Mouse (Mus musculus) thymus, postnatal 25 days (tissue): ENCODE measurements around the gene Ctcf.

Experiments used
- DNase-seq: peaks from one replicate; pipeline ENCODE4 v3.0.0; 2022

Gene Ctcf

DNA sequence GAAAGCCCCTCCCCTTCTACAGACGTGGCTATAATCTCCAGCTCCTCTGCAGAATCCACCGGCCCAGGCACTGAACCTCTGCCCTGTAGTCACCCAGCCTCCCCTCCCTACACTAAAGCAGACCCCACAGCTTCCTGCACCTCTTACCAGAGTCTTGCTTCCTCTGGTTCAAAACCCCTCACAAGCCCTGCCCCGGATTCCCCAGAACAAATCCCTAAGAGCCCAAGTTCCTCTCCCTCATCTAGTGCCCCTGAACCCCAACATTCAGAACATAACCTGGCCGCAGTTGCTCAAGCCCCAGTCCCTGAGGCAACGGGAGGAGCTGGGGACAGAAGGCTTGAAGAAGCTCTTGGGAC is 18.1 kb upstream of the Ctcf start:
- no peak for DNase-seq

DNA sequence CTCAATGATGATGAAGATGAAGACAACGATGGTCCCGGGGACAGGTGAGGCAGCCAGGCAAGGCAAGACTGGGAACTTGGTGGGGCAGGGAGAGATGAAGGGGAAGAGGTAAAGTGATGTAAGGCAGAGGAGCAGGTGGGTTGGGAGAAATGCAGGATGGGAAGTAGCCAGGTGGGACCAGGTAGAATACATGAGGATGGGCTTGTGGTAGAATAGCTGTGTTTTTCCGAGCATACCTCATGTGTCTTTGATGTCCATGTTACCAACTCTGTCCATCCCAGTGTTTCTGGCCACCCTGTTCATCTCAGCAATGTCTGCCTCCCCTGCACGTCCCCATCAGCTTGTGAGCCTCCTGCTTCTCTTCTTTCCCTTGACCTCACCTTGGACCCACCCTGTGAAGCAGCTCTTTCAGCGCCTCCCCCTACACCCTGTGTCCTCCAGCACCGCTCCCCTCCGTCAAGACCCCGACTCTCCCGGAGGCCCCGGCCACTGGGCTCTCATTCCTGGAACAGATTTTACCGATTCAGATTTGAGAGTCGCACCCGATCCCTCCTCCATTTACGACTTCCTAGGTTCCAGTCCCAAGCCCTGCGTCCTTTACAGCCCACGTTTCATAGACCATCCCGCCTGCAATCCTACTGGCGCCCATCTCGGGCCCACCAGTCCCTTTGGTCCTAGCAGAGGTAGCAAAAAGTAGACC is 17.3 kb upstream of the Ctcf start:
- DNase-seq = no peak

DNA sequence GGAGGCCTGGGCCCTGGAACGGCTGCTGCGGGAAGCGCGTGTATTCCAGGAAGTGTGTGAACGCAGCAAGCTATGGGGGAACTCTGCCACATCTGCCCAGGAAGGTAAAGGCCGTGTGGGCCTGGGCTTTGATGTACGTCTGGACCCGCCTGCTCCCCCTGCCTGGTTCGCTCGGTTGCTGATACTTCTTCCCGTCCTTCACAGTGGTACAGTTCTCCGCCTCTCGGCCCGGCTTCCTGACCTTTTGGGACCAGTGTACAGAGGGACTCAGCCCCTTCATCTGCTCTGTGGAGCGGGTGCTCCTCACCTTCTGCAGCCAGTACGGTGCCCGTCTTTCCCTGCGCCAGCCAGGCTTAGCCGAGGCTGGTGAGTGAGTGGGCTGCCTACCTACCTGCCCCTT is 16.2 kb upstream of the Ctcf start:
- DNase-seq = peak; percentile 17

DNA sequence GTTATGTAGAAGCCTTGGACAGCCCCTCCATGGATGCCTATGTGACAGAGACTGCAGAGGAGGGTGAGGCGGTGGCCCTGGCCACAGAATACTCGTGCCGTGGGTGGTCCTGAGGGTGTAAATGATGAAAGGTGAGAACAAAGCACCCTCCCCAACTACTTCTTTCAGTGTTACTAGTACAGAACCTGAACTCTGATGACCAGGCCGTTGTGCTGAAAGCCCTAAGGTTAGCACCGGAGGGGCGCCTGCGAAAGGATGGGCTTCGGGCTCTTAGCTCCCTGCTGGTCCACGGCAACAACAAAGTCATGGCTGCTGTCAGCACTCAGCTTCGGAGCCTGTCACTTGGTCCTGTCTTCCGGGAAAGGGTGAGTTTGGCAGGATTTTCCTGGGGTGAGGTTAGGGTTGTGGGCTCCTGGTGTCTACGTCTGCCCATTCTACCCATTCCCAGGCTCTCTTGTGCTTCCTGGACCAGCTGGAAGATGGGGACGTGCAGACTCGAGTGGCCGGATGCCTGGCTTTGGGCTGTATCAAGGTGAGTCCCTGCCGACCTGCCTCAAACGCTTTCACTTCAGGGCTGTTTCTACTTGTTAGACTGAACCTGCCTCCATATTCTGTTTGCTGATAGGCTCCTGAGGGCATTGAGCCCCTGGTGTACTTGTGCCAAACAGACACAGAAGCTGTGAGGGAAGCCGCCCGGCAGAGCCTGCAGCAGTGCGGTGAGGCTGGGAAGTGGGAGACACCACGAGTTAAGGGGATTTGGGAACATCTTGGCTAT is 15.2 kb upstream of the Ctcf start:
- peak; percentile 30 for DNase-seq

DNA sequence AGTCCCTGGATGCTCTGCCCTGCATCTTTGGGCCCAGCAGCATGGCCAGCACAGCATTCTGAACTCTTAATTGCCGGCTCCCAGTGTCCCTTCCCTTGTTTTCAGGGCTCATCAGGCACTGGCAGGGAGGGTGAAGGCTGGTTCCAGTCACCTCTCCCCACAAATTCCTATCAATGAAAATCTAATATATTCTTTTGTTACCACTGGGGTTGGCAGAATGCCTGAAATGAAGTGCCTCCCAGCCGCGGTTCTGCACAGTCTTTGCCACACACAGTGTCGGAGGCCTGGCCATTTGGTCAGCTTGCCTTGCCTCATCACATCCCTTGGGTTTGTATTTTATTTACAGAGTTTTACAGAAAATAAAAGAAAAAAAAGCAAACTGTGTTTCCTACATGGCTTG is 14.5 kb upstream of the Ctcf start:
- DNase-seq = no peak

DNA sequence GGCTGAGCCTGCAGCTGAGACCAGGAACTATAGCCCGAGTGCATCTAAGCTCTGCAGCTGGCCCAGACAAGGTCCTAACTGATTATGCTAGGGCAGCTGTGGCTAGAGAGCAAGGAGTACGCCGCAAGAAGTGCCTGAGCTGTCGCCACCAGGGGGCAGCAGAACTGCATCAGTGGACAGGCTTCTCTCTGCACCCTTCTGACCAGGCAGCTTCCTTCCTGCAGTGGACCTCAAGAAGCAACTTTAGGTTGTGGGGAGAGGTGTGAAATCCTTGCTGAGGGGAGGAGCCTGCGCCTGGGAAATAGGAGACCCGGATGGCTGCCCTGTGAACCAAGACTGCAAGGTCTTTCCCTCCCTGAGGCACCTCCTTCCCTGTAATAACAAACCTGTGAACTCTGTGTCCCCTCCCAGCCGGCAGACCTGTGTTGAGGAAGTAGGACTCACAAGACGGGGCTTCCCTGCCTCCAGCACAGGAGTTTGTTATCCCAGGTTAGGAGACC is 13.9 kb upstream of the Ctcf start:
- peak; percentile 98 for DNase-seq

DNA sequence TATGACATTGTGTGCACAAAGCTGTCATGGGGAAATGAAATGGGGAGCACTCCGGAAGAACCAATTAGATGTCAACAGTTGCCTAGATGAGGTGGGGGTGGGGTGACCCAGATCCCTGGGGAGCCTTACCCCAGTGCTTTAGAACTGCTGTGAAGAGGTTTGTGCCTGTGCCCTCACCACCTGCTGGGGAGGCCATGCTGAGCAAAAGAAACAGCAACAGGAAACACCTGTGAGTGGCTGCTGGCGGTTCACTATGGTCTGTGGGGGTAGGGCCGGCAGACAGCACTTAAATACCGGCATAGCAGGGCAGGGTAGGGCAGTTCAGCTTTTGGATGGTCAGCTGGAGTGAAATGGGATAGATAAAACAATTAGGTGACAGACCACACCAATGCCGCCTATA is 13.2 kb upstream of the Ctcf start:
- peak; percentile 90 for DNase-seq

DNA sequence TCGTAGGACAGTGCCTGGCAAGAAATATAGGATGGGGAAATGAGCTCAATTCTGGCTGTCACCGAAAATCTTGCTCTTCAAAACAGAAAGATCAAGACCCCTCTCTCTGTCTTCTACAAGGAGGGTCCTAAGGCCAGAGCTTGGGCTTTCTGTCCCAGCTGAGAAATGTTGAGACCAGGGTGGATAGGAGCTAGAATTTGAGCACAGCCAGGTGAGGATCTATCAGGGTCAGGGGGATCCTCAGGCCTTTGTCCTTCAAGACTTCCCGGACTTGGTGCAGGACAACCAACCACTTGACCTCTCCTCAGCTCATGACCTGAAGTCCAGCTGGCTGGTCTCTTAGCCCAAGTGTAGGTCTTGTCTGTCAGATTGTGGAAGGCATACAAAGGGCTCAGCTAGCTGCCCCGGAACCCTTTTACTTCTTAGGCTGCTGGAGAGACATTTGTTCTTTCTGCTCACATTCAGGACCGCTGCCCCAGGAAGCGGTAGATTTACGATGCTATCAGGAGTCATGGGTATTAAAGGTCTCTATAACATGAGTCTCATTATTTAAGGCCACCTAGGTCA is 12.6 kb upstream of the Ctcf start:
- peak; percentile 59 for DNase-seq

DNA sequence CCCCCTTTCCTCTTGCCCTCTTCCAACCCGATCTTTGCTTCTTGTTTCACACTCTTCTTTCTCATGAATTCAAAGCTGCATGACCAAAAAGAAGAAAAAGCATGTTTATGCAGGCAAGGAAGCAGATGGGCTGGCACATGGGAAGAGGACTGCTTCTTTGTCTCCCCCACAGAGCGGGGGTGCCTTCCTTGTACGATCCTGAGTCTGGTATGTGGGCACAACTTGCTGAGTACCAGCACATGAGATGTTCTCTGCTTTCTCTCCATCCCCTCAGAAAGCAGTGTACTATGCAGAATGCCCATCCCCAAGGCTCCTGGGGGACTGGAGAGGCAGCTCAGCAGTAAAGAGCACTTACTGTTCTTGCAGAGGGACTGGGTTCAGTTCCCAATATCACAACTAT is 12.0 kb upstream of the Ctcf start:
- DNase-seq = peak; percentile 77

DNA sequence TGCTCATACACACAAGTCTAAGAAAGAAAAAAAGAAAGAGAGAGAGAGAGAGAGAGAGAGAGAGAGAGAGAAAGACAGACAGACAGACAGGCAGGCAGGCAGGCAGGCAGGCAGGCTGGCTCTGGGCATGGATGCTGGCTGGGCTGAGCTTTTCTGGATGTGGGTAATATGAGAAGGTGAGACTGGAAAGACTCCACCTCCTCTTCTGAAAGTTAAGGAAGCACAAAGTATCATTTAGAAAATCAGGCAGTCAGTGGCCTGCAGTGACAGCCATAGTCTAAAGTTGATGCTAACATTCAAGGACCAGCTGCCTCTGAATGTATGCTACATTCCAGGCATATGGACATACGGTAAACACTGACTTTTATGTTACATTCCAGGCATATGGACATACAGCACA is 11.5 kb upstream of the Ctcf start:
- peak; percentile 53 for DNase-seq

DNA sequence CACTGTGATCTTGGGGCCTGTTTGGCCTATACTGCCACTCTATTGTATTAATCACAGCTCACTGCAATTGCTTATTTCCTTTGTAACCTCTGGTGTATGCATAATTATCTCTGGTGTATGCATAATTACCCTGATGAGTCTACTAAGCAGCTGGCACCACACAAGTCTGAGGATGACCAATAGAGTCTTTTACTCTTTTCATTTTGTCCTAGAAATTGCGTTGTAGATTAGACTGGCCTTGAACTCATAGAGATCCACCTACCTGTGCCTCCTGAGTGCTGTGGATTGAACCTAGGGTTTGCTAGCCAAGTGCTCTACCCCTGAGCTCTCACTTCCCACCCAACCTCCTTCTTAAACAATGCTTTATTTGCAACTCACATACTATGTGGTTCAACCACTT is 10.3 kb upstream of the Ctcf start:
- no peak for DNase-seq

DNA sequence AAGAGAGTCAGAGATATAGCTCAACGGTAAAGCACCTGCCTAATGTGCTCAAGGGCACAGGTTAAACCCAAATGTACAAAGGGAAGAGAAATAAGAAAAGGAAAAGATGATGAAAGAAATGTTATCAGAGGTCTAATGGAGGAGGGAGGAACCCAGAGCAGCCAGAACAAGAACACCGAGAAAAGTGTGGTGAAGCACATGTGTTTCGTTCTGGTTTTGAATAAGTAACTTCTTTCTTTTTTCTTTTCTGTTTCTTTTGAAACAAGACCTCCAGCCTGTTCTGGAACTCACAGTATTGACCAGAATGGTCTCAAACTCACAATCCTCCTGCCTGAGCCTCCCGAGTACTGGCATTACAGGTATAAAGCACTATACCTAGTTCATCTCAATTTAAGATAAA is 7.0 kb upstream of the Ctcf start:
- peak; percentile 25 for DNase-seq

DNA sequence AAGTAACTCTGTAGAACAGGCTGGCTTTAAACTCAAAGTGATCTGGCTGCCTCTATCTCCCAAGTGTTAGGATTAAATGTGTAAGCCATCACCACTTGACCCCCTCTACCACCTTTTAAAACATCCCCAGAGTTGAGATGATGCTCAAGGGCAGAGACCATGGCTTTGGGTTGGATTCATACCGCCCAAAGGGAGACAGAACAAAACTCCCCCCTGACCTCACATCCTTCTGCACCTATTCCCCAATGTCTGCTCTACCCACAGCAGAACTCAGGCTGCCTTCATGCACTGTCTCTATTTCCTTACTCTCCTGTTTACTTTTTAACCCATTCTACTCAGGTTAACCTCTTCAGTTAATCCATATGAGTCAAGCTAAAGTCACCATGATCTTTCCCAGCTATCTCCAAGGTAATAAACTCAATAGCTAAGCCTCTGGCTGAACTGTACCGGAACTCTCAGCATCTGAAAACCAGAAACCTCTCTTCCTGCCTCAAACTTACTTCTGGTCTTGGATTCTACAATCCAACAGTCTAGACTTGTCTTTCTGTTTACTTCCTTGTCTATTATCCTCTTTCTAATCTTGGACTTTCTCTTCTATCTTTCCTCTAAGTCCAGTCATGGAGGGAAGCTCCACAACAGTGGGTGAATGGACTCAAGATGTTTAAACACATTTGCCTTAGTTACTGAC is 1.5 kb upstream of the Ctcf start:
- DNase-seq = peak; percentile 51

DNA sequence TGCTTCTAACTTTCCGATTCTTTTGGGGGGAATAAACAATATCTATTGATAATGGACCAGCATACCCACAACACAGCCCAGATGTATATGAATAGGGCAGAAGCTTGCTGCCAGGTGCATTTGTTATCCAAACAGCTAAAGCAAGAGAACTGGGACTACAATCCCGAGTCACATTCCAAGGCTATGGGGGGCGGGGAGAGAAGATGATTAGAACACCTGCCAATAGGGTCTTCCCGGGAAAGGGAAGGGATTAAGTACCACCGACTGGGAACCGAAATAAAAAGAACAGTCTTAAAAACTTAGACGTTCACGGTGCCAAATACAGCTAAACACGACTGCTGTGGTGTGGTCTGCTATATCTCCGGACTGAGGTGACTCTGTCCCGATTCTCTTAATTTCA is 887 bp upstream of the Ctcf start:
- no peak for DNase-seq

DNA sequence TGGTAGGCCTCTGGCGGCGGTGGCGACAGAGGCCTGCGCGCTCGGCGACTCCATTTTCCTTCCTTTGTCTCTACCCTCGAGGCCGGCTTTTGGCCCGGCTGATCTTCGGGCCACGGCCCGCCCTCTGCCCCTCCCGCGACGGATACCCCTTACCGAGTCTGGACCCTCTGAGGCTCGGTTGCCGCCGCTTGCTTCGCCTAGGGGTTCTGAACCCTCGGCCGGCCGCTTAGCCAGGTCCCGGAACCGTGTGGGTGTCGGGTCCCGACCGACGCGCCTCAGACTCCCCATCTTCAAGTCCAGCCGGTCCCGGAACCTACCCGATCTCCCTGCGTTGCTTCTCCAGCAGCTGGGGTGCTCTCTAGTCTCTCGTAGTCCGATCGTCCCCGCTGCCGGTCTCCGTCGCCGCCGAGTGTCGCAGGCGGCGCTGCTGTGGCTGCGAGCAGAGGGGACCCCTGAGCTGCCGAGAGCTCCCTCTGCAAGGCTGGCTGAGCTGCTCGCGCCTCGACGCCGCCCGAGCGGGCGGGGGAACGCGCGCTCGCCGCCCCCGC is 669 bp downstream of the Ctcf start, which contains the start of gene Agrp:
Agrp (minus strand) TSS at position 431 of the 548 bp plus-strand sequence.
- peak; percentile 74 for DNase-seq

DNA sequence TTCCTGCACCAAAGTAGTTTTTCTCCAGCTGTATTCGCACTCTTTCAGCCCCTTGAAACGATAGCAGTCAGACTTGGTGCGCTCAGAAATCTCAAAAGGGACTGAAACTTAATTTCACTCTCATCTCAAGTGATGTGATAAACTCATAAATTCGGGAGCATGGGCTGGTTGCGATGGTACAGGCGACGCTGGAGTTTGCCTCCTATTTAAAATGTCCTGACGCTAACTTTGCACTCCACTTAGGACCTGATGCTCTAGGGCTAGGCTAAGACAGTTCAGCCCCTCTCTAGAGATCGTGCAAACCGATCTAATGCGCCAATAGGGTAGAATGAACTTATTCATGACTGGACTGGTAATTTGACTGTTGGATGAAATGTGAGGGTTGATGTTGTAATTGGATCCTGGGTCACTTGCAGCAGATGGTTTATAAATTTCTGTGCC is 1.3 kb downstream of the Ctcf start:
- DNase-seq = peak; percentile 59

DNA sequence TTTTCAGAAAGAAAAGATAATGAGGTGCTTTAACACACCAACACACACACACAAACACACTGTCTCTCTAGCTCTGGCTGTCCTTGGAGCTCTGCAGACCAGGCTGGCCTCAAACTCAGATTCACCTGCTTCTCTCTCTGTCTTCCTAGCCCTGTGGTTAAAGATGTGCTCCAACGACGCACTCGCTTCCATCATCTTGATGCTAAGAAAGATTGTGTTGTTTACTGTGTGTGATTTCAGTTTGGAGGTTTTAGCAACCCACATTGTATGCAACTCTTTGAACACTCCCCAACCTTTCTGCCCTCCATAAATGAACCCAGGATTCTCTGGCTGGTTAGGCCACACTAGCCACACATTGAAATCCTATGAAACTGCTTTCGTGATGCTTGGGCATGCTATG is 2.1 kb downstream of the Ctcf start:
- DNase-seq = peak; percentile 50

DNA sequence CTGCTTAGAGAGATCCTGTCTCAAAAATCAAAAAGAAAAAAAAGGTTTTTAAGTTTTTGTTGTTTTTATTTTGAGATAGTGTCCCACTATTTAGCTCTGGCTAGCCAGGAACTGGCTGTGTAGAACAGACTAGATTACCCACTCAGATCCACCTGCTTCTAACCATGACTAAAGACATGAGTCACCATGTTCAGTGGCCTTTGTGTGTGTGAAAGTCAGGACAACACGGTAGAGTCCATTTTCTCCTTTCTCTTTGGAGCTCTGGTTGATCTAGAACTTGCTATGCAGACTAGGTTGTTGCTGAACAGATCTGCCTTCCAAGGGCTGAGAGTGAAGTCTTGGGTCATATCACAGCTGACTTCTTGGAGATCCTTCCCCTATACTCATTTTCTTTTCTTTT is 3.5 kb downstream of the Ctcf start:
- no peak for DNase-seq

DNA sequence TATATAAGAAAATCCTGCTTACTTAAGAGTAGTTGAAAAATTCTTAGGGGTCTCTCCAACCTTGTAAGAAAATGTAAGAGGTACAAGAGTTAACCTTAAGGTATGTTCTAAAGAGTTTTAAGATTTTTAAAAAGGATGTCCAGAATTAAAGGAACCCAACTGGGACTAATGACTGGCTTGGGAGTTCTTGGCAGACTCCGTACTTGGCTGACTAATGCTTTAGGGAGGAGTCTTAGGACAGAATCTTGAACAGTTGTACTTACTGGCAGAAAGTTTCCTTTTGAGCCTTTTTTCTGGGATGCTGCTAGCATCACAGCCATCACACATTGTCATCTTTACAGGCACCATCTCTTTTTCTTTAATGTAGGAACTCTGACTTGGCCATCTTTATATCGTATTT is 4.1 kb downstream of the Ctcf start:
- DNase-seq = no peak

DNA sequence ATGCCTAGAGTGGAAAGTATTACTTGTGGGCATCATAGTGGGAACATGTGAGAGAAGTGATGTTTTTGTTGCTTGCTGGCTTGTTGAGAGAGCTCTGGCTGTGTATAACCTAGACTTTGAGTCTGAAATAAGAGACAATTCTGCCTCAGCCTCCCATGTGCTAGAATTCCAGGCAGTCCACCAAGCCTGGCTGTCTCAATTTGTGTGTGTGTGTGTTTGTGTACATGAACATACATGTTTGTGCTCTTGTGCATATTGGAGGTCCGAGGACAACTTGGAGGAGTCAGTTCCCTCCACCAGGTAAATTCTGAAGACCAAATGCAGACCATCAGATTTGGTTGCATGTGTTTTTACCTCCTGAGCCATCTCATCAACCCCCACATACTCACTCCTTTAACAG is 8.8 kb downstream of the Ctcf start:
- DNase-seq = no peak

DNA sequence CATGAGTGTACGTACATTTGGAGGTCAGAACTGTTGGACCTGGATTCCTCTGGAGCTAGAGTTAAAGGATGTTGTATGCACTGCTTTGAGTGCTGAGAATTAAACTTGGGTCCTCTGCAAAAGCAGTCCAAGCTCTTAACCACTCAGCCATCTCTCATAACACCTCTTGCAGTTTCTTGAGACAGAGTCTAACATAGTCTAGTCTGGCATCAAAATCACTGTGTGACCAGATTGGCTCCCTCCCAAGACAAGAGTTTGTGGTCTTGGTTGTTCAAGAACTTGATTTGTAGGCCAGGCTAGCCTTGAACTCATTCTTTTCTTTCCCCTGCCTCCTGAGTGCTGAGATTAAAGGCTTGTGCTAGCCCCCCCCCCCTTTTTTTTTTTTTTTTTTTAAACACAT is 12.6 kb downstream of the Ctcf start:
- no peak for DNase-seq

DNA sequence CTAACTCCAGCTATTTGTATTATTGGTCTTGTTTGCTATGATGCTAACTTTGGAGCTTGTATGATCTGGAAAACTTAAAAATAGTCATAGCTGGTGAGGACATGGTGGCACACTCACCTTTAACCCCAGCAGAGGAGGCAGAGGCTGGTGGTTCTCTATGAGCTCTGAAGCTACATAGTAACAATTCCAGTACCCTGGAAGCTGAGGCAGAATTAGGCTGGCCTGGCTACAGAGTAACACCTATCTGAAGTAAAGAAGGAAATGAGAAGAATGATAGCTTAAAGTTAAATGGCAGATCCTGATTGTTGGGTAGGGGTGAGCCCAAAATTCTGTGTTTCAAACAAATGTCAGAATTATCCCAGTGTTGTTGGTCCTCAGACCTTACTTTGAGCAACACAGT is 21.3 kb downstream of the Ctcf start:
- no peak for DNase-seq

DNA sequence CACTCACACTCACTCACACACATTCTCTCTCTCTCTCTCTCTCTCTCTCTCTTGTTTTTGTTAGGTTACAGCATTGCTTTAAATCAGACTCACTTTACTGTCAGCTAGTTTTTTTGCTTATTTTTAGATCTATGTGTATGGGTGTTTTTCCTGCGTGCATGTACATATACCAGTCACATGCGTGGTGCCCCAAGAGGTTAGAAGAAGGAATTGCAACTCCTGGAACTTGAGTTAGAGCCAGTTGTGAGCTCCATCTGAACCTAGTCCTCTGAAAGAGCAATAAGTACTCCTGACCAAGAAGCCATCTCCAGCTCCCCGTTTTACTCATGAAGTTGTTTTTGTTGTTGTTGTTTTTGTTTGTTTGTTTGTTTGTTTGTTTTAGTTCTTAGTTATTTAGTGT is 24.8 kb downstream of the Ctcf start:
- DNase-seq = peak; percentile 43
